Mouse (Mus musculus) E14TG2a.4 (cell line): ENCODE measurements around the gene Pla2g4e.

Experiments
- H3K27me3 ChIP-seq: 2 replicates; pipeline ENCODE4 v1.6.1; 2014; ENCODE audit warnings: low read length, control low read depth; ENCODE audit not compliant: insufficient read depth
- H3K36me3 ChIP-seq: 2 replicates; pipeline ENCODE4 v1.6.1; 2014; ENCODE audit warnings: low read length, control low read depth; ENCODE audit not compliant: insufficient read depth
- H3K4me1 ChIP-seq: replicated peaks from 2 replicates; pipeline ENCODE4 v1.6.1; 2014; ENCODE audit warnings: low read depth, low read length, control low read depth
- H3K4me3 ChIP-seq: replicated peaks from 2 replicates; pipeline ENCODE4 v1.5.1; 2014; ENCODE audit warnings: mild to moderate bottlenecking, low read length
- H3K9me3 ChIP-seq: 2 replicates; pipeline ENCODE4 v1.6.1; 2014; ENCODE audit warnings: low read length, control low read depth
- CTCF ChIP-seq: conservative IDR thresholded peaks from 2 replicates; pipeline ENCODE4 v1.5.1; 2014; ENCODE audit warnings: low read length
- NANOG ChIP-seq: IDR thresholded peaks from 2 replicates; pipeline ENCODE4 v1.6.1; 2014; ENCODE audit warnings: borderline replicate concordance, low read length, mixed read lengths
- POU5F1 ChIP-seq: IDR thresholded peaks from 2 replicates; pipeline ENCODE4 v1.6.1; 2014; ENCODE audit warnings: low read length, borderline replicate concordance

Pla2g4e gene

GRCm38 (mm10) chr2:120146543-120146942, 98.6 kb downstream of the Pla2g4e start:
- no peak for TF ChIP-seq POU5F1
- no peak for TF ChIP-seq NANOG
- TF ChIP-seq CTCF, result no peak
- H3K36me3 ChIP-seq, result peaks cover 18% of the 10 kb centered on the region
- no peaks in the 10 kb centered on the region for H3K9me3 ChIP-seq
- no peak overlapping the region for H3K4me3 ChIP-seq
- H3K4me1 ChIP-seq, result no peaks in the 10 kb centered on the region
- H3K27me3 ChIP-seq, result no peaks in the 10 kb centered on the region

GRCm38 (mm10) chr2:120144390-120144789, 100.7 kb downstream of the Pla2g4e start:
- H3K4me1 ChIP-seq, result no peaks in the 10 kb centered on the region
- H3K4me3 ChIP-seq, result no peak overlapping the region
- H3K36me3 ChIP-seq, result peaks cover 19% of the 10 kb centered on the region; the same call in 1 of the 2 replicates
- H3K27me3 ChIP-seq, result no peaks in the 10 kb centered on the region
- TF ChIP-seq NANOG (no peak), POU5F1 (no peak)
- no peaks in the 10 kb centered on the region for H3K9me3 ChIP-seq

GRCm38 (mm10) chr2:120142336-120142735, 102.8 kb downstream of the Pla2g4e start:
- no peak overlapping the region for H3K4me3 ChIP-seq
- TF ChIP-seq POU5F1 (no peak), CTCF (no peak), NANOG (no peak)
- no peaks in the 10 kb centered on the region for H3K4me1 ChIP-seq
- no peaks in the 10 kb centered on the region for H3K9me3 ChIP-seq
- no peaks in the 10 kb centered on the region for H3K27me3 ChIP-seq
- peaks cover 29% of the 10 kb centered on the region for H3K36me3 ChIP-seq

DNA sequence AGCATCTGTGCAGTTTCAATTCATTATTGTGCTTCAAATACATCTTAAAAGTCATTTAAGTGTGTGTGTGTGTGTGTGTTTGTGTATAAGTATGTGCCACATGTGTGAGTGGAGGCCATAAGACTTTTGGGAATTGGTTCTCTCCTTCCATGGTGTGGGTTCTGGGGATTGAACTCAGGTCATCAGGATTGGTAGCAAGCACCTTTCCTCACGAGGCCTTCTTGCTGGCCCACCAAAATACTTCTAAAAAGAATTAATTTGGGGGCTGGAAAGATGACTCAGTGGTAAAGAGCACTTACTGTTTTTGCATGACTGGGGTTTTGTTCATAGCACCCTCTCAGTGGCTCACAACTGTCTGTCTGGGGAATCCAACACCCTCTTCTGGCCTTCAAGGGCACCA, 103.5 kb downstream of the Pla2g4e start:
- H3K4me1 ChIP-seq, result no peaks in the 10 kb centered on the region
- TF ChIP-seq NANOG (no peak), CTCF (no peak), POU5F1 (no peak)

DNA sequence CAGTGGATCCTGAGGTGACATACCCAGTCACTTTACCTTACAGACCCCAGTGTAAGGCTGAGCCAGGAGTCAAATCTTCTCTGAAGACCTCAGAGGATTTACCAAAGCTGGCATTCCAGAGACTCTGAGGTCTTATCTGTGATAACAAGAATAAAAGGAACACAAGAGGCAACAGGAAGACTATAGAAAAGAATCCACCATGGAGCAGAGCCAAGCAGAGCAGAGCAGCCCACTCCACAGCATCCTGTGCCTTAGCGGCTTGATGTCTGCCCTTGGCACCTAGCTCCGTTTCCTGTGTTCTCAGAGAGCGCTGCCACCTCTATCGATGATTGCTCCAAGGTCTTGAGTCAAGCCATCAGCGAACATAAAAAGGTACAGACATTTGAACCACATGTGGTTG, 104.8 kb downstream of the Pla2g4e start:
- H3K36me3 ChIP-seq, result peaks cover 41% of the 10 kb centered on the region
- no peaks in the 10 kb centered on the region for H3K4me1 ChIP-seq
- no peak overlapping the region for H3K4me3 ChIP-seq
- no peaks in the 10 kb centered on the region for H3K27me3 ChIP-seq
- peaks cover 3% of the 10 kb centered on the region; the same call in 1 of the 2 replicates for H3K9me3 ChIP-seq
- no peak for TF ChIP-seq CTCF
- no peak for TF ChIP-seq POU5F1
- no peak for TF ChIP-seq NANOG

More for the DNA sequence above, 103.5 kb downstream of the Pla2g4e start:
- Histone ChIP-seq H3K36me3 (peaks cover 30% of the 10 kb centered on the region), H3K9me3 (peaks cover 3% of the 10 kb centered on the region; the same call in 1 of the 2 replicates), H3K27me3 (no peaks in the 10 kb centered on the region), H3K4me3 (no peak overlapping the region)

- Histone ChIP-seq H3K36me3 (peaks cover 45% of the 10 kb centered on the region), H3K27me3 (no peaks in the 10 kb centered on the region), H3K9me3 (peaks cover 3% of the 10 kb centered on the region; the same call in 1 of the 2 replicates), H3K4me1 (peaks cover 8% of the 10 kb centered on the region), H3K4me3 (no peak overlapping the region)
- TF ChIP-seq NANOG (no peak), CTCF (no peak), POU5F1 (no peak)
Measured at GRCm38 (mm10) chr2:120139091-120139490, 106.0 kb downstream of the Pla2g4e start.

- TF ChIP-seq NANOG, result no peak
- no peak for TF ChIP-seq POU5F1
- no peak for TF ChIP-seq CTCF
Measured at GRCm38 (mm10) chr2:120137281-120137680, 107.9 kb downstream of the Pla2g4e start.

DNA sequence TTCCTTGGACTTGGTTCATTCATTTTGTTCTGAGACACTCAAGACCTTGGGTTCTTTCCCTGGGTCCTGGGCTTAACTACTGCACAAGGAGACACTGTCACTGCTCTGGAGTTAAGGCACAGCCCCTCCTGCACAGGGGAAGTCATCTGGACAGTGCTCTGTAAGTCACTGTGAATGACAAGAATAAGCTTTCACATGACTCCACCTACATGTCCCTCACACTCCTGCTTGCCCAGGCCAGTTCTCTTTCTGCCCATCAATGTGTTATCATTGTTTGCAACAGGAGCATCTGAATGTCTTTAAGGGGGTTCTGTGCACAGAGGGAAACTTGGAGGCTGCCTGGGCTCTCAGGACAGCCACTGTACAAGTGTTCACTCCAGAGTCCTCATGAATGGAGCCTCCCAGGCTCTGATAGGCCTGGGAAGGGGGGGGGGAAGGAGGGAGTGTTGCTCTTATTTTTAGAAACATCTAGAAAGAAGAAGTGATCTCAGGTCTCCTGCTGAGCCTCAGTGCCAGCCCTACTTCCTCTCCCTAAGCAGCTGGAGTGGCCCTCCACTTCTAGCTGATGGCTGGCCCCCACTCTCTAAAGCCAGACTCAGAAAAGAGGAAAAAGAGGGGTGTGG, 110.6 kb downstream of the Pla2g4e start:
- no peaks in the 10 kb centered on the region for H3K27me3 ChIP-seq
- peaks cover 9% of the 10 kb centered on the region for H3K4me1 ChIP-seq
- TF ChIP-seq NANOG (no peak), CTCF (no peak), POU5F1 (no peak)
- peaks cover 3% of the 10 kb centered on the region; the same call in 1 of the 2 replicates for H3K9me3 ChIP-seq
- H3K36me3 ChIP-seq, result peaks cover 61% of the 10 kb centered on the region
- no peak overlapping the region for H3K4me3 ChIP-seq

More at GRCm38 (mm10) chr2:120137281-120137680, 107.9 kb downstream of the Pla2g4e start:
- peaks cover 9% of the 10 kb centered on the region for H3K4me1 ChIP-seq
- no peaks in the 10 kb centered on the region for H3K27me3 ChIP-seq
- peaks cover 61% of the 10 kb centered on the region for H3K36me3 ChIP-seq
- H3K4me3 ChIP-seq, result no peak overlapping the region
- H3K9me3 ChIP-seq, result peaks cover 3% of the 10 kb centered on the region; the same call in 1 of the 2 replicates

DNA sequence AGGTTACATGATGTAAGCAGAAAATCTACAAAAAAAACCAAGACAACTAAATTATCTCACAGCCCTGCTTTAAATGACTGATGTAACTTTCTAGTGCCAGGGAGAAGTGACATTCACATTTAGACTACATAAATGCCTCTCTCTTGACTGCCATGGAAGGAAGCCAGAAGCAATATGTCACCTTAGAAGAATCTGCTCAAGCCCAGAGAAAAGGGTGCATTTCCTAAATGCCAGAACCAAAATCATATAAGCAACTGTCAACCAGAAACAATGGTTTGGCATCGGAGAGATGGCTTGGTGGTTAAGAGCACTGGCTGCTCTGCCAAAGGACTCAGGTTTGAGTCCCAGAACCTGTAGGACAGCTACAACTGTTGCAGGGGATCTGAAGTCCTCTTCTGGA, 113.3 kb downstream of the Pla2g4e start:
- no peak for TF ChIP-seq CTCF
- no peak for TF ChIP-seq POU5F1
- TF ChIP-seq NANOG, result no peak
- peaks cover 3% of the 10 kb centered on the region; the same call in 1 of the 2 replicates for H3K9me3 ChIP-seq
- H3K27me3 ChIP-seq, result no peaks in the 10 kb centered on the region
- H3K4me3 ChIP-seq, result no peak overlapping the region
- H3K36me3 ChIP-seq, result peaks cover 60% of the 10 kb centered on the region
- H3K4me1 ChIP-seq, result peaks cover 12% of the 10 kb centered on the region
